Mouse (Mus musculus) induced T-regulatory cell, adult 2 months (primary cell): Measurements from ENCODE around the gene Unc45b.

Experiments used
- DNase-seq: peaks from one replicate; pipeline ENCODE4 v3.0.0-alpha.2; 2012; ENCODE audit warnings: low read depth

Unc45b gene

DNA sequence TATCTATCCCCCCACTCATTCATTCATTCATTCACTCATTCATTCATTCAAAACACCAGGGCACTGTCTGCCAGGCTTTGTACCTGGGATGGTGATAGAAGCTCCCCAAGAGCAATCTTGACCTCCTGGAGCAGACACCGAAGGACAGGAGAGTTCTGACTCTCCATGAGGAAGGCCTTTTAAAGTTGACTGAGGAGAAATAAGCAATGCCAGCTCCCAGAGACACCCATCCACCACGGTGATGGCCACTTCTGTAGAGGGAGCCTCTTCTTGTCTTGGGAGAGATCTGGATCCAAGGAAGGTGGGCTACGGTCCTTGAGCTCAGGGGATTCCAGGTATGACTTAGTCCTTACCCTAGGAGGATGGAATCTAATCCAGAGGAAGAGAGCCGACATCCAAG is at the start of gene Unc45b:
Gene Unc45b (plus strand): TSS at position 301 of the 400 bp plus-strand sequence.
- no peak for DNase-seq

DNA sequence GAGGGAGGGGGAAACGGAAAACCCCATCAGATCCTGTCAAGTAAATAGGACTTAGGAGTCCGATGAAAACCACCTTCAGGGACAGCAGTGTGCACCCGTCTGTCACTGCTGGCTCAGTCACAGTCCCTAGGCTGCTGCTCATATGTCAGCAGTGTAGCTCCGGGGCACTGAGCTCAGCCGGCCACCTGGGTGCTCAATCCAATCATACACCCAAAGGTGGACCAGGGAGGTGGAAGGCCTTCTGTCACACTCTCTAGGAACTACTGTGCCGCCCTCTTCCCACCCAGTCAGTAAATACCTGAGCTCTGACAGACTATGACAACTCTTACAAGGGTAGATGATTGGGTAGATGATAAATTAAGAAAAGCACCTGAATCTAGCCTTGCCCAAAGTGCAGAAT is 49.6 kb upstream of the Unc45b start:
- DNase-seq, result no peak

DNA sequence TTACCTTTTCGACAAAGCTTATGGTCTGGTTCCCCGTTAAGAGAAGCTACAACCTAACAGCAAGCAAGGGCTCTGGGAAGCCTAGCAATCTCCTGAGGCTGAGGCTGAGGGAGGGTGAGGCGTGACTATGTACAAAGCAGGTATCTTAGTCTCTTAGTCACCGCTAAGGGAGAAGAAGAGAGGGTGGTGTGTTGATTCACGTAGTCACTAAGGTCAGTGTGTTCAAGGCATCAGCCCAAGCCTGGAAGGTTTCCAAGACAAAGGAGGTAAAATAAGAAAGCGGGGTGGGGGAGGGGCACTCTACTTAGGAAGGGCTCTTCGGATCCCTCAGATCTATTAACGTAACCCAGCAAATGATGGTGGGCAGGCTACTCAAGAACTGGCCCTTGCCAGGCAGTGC is 48.8 kb upstream of the Unc45b start:
- DNase-seq, result no peak

DNA sequence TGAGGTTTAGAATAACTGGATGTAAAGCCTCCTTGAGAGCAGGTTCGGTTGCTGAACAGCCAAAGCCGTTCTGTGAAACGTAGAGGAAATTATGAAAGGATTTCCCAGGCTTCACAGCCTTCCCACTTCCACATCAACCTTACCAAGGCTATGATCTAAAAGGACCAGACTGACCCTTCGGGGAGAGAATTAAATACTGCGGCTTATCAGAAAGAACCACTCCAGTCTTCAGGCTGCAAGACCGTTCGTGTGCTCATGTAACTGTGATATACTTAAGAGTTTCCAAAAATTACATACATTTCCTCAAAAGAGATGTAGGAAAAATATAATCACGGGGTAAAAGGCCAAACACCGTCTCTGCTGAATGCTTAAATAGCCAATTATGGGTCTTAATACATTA is 47.7 kb upstream of the Unc45b start:
- no peak for DNase-seq

DNA sequence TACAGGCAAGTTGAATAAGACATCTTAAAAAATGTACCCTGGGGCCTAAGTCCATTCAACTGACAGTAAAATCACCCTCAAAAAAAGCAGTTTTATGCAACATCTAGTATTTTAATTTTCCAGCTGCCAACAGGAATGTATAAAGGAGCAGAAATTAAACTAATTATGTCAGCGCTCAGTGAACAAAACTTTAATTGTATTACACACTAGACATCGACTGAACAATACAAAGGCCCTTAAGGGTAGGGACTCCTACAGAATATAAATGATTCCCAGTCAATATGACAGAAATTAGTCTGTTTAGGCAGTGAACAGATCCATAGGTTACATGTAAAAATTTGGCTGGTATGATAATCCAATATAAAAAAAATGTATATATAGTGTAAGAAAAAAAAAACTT is 47.3 kb upstream of the Unc45b start:
- DNase-seq, result no peak

DNA sequence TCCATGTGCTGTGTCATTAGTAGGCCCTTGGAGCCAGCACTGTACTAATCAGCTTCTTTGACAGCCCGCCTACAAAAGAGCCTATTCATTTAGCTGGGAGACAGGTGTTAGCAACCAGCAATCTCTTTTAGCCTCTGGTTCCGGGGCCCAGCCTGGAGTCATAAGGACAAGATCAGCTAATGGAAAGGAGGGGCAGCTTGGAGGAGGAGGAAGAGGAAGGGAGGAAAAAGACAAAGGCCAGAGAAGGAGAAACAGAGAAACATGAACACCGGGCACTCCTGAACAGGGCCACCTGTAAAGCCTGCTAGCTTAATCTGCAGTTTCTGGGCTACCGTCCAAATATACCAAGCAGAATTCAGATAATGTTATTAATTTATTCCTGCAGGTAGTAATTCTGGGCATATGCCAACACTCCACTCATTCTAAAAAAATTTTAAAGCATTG is 46.8 kb upstream of the Unc45b start:
- no peak for DNase-seq

DNA sequence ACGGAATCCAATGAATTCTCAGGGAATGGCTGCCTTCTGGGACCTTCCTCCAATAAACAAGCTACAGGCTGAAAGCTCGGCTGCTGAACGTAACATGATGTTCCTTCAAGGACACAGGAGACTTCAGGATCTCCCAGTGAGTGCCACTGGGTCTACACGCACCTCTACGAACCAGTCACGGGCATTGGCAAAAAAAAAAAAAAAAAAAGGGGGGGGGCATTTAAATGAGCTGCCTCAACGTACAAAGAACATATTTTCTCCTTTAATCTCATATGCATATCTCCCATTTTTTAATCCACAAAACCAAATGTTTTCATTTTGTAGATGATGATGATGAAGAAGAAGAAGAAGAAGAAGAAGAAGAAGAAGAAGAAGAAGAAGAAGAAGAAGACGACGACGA is 44.4 kb upstream of the Unc45b start:
- DNase-seq, result no peak

DNA sequence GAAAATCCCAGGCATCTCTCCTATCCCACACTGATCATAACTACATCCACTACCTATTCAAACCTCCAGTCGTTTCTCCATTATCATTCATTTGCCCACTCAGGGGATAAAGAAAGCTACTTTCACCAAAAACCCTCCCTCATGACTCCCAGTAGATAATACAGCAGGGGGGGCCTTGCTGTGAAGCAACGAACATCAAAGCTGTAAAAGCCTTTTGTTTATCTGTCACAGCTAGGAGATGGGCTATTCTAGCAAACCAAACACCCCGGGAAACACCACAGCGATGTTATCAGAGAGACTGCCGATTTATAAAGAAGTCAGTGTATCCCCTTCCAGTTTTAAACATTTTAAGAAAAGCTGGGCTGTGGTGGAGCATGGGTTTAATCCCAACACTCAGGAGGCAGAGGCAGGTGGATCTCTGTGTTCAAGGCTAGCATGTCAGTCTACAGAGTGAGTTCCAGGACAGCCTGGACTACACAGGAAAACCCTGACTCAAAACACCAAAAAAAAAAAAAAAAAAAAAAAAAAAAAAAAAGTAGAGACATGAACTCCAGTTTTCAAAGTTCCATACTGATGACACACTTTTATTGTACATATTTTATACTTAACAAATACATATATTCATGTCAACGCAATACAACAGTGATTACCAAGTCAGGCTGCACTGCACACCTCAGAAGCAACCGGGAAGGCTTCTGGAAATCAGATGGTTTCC is 43.3 kb upstream of the Unc45b start:
- DNase-seq, result no peak

DNA sequence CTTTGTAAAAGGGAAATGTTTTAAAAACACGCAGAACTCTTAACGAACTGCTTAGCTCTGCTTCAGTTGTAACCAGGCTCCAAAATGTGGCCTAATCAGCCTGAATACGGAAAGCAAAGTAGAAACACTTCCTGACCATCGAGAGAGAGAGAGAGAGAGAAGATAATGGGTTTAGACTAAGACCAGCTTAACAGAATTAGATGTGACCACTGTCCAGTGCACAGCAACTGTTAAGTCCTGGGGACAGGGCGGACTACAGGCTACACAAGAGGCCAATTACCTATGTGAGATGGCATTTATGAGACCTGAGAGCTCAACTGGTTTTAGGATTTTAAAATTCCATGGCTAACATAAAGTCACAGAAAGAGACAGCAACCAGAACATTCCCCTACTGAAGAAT is 42.4 kb upstream of the Unc45b start:
- no peak for DNase-seq

DNA sequence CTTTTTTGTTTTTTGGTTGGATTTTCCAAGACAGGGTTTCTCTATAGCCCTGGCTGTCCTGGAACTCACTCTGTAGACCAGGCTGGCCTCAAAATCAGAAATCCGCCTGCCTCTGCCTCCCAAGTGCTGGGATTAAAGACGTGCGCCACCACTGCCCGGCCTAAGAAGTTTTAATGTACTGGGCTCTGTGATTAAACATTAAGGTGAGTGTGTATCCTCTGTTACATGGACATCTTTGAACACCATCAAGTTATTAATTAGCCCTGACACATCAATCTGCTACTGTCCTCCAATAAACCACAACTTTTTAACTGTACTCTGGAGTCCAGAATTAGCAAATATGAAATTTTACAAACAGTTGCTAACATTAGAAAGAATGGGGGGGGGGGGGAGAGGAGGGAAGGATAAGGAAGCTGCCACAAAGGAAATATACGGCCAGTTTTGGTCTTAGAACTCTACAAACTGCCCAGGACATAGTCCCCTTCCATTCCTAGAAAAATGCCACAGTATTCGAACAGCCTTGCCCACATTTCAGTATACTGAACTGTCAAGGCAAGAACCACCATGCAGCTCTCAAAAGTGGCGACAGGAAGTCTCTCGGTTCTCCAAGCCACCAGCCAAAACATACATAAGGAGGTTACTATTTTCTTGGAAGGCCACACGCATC is 40.7 kb upstream of the Unc45b start:
- DNase-seq, result no peak

DNA sequence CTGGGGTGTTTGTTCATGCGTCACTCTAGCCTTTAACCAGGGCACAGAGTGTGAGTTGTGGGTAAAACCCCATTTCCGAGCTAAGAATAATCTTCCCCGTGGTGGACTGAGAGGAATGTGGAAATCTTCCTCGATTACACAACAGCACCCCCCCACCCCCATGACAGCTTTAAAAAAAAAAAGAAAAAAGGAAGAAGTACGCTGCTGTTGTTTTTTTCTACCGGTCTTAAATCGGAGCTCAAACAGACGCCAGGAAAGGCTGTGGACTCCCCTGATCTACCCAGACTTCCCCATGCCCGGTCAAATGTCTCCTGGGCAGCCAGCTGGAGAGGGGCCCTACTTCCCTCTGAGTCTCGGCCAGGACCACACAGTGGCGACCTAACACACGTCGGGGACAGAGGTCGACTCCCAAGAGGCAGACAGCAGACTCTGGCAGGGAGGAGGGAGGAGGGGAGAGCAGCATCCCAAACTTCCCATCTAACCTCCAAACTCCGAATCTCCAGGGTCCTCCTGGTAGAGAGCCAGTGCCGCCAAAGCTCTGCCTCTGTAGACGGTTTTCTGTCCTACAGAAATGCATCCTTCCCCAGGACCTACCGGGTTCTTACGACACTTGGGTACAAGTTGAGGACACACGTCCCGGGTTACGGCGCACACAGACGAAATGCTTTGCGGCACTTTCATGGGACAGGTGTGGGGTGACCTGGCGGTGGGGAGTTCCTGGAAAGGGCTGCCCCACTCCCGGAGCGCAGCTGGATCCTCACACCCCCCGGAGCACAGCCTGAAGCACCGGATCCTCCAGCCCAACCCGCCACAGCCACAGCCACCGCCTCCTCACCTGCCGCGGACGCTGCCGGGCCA is 39.9 kb upstream of the Unc45b start:
- DNase-seq, result peak; percentile 80

DNA sequence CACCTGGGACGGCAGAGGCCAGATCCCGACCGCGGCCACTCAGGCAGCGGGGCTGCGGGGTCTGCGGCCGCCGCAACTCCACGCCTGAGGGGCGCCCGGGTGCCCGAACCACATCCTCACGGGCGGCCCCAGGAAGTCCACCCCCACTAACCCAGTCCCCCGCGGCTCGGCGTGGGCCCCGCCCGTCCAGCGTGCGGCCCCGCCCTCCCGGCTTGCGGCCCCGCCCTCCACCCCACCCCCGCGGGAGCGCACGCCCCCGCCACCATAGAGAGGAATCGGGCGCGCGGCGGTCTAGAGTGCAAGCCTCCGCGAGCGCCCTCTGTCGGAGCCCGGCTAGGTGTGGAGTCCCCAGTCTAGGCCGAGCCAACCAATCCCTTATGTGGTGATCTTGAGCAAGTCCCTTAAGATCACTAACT is 39.3 kb upstream of the Unc45b start, which contains the start of gene Rffl:
Gene Rffl (minus strand): TSS at position 180 of the 416 bp plus-strand sequence.
- DNase-seq, result peak; percentile 97

DNA sequence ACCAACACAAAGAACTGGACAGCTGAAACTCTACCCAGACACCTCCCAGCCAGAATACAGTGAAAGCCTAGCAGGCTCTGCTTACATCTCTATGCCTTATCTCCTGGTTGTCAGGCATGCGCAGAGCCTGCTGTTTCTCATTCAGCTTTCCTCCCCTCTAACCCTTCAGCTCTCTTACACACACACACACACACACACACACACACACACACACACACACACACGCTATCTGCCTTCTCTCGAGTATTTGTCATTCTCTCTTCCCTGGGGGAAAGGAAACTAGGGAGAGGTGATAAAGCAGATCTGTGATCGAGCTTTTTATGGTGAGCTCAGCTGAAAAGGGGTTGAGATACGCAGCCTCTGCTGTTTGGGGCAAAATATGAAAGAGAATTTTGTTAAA is 35.4 kb upstream of the Unc45b start:
- no peak for DNase-seq

DNA sequence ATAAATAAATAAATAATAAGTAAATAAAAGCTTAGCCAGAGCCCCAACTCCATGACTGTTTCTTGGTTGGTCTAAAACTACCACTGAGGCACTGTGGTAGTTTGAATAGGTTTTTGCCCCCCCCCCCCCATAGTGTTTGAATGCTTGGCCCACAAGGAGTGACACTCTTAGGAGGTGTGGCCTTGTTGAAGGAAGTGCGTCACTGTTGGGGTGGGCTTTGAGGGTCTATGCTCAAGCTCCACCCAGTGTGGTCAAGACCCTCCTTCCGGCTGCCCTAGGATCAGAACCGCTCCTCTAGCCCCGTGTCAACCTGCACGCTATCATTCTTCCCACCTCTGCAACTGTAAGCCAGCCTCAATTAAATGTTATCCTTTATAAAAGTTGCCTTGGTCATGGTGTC is 34.7 kb upstream of the Unc45b start:
- DNase-seq, result no peak

DNA sequence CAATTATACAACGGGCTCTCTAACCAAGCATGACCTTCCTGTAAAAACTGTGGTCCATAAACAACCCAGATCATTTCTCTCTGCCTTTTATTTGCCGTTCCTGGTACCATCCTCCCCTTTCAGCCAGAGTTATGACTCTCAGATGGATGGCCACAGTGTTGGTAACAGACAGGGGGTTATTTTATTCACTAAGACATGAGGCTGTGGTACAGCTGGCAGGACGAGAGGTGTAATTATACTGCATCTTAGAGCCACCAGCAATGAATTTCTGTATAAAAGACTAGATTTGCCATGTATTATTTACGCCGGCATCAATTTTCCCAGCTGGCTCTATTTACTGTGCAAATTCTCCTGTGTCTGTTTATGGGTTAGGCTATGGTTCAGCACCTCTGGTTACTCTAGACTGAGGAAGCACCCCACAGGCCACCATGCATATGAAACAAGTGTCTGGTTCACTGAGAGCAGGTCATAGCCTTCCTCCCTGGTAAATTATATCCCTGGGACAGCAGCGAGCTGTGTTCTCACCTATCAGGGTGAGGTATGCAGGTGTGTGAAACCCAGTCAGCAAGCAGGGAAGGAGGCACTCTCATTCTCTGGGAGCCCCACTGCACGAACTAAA is 32.5 kb upstream of the Unc45b start:
- DNase-seq, result no peak

DNA sequence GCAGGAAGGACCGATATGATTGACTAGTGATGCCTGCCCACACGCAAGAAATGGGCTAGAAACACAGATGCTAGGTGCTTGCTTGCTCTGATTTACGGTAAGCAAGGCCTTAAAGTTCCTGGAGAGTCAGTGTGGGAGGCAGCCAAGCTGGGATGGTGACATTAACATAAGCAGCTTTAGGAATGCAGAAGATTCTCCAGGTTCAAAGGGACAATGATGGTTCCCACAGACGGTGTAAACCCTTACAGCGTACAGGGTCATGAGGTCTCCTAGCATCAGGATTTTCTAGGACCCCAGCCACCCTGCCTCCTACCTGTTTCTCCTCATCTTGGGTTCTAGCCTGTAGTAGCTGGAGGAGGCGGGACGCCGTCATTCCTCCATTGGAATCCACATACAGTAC is 27.2 kb upstream of the Unc45b start:
- no peak for DNase-seq

DNA sequence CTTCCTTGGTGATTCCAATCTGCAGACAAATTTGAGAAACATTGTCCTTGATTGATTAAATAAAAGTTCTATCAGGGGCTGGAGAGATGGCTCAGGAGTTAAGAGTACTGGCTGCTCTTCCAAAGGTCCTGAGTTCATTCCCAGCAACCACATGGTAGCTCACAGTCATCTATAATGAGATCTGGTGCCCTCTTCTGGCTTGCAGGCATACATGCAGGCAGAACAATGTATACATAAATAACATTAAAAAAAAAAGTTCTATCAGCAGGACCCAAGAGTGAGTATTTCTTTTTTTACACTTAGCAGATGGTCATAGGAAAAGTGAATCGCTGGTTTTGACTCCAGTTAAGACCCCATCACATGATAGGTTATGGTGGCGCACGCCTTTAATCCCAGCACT is 23.8 kb upstream of the Unc45b start:
- peak; percentile 48 for DNase-seq

DNA sequence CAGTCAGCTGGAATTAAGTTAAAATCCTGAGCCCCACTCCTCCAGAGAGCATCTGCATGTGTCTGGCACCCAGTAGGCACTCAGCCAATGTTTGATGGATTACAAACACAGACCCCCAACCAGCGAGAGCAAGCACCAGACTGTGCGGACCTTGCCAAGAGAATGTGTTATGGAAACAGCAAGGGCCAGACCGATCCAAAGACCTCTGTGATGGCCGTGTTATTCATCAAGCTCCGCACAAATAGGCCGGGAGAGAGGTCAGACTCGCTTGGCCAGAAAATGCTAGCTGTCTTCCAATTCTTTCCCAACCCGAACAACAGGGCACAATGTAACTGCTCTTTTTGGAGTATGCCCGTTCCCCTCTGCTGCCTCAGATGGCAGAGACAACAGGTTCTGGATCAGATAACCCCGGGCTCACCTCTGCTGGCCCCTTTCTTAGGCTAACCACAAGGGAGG is 21.8 kb upstream of the Unc45b start:
- DNase-seq, result no peak

DNA sequence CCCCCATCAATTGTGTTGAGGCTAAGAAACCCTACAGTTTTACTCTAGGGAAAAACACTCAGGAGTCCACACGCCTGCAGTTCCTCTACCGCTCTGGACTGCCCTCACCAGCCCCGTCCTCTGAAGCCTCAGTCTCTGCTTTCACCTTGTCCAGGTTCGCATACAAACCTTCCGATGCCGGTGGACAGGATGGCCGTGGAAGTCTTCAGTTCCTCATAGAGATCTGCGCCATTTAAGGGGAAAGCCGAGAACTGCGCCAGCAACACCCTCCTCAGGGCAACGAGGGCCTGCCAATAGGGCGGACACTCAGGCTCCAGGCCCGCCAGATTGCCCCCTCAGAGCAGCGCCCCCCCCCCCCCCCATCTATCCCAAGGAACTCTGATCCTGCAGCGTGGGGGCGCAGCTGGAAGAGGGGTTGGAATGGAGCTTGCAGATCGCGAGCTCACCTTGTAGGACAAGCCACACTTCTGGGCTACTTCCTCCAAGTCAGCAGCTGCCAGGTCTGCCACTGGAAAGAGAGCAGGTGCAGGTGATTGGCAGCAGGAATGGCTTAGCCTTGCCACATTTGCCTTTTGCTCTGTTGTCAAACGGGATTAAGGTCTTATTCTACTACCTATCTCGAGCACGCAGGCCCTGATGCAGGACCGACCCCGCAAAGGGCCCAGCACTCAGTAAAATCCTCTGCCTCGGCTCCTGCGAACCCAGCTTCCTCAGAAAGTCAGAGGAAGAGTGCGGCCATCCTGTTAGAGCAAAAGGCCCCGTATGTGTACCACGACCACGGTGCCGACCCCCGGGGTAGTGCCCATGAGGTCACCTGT is 20.6 kb upstream of the Unc45b start:
- peak; percentile 58 for DNase-seq

DNA sequence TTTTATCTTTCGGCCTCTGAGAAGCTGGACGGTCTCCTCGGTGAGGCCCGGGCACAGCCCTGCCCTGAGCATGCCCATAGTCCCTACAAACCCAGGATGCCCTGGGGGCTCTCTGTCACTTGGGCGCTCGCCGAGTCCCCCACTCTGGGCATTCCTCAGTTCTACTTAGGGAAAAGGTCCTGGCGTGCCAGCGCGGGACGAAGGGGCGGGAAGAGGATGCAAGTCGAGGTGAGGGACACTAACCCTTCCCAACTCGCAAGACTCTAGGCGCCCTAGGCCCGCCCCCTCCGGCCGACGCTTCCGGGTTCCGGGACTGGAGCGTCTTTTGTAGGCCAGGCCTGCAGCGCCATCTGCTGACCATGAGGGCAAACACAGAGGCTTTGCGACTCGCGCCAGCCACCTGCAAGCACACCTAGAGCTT is 20.0 kb upstream of the Unc45b start, which contains the start of gene Rad51d:
Gene Rad51d (minus strand): TSS at position 273 of the 421 bp plus-strand sequence.
- peak; percentile 98 for DNase-seq

DNA sequence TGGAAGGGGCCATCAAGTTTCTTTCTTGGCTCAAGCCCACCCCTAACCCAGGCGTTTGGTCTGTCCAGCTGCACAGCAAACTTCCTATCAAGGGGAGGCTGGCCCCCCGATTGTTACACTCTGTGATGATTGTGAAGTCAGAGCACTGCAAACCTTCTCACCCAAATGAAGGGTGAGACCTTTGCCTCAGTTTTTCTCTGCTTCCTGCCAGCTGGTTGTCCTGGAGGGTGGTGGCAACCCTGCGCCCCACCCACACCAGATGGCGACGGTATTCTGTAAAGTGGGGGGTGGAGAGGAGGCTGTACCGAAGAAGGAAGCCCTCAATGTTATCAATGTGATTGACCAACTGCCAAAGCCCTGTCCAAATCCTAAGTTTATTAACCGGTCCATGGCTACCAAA is 18.4 kb upstream of the Unc45b start, which contains the start of gene Fndc8:
Gene Fndc8 (plus strand): TSS at position 189 of the 400 bp plus-strand sequence.
- no peak for DNase-seq
